Mouse (Mus musculus): ENCODE data around the gene Olfr224. TPM values are rescaled to one million over a fixed set of nuclear protein-coding genes. Genes with fewer than 3 reads are reported as not detected.
"Not testable (repeated sequence)": the region's sequence is repeated elsewhere in the genome, so short reads cannot be mapped to it uniquely, and the experiment has no call there.

Olfr224 gene
- polyA plus RNA-seq, 1 experiment from 2014 or later, result not detected

DNA sequence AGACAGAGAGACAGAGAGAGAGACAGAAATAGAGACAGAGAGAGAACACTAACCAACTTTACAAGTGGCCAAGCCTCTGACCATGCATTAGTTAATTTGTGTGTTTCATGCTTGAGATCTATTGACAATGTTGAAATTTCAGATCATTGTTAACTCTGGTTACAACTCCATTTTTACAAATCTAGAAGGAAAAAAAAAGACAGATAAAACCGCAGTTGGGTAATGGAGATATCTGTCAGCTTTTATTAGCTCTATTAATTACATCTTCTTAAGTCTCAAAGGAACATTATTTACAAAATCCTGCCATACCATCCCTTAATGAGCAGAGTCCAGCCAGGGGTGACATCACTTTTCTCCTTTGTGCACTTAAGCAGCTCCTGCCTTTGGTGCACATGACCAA, 7.1 kb upstream of the Olfr224 start, which contains the start of gene Olfr325:
Gene Olfr325, plus strand, starts transcription at position 301 of the 400 bp plus-strand sequence.
- Histone ChIP-seq H3K4me3 (ENCODE audit: low read depth, low read length) (no peak within 1 kb of the TSS), H3K9me3 (ENCODE audit: control insufficient read depth, low read length) (no peaks in the 10 kb centered on the region), H3K27me3 (ENCODE audit: control insufficient read depth, insufficient read depth, low read length) (no peaks in the 10 kb centered on the region), H3K4me2 (ENCODE audit: low read depth, severe bottlenecking) (no peak within 1 kb of the TSS), H3K9ac (ENCODE audit: low read length) (no peak within 1 kb of the TSS), H3K27ac (replicated peaks; ENCODE audit: low read depth, low read length) (no peak within 1 kb of the TSS), H3K36me3 (ENCODE audit: control insufficient read depth, insufficient read depth, low read length) (no peaks in the 10 kb centered on the region), H3K4me1 (ENCODE audit: control insufficient read depth, insufficient read depth, low read length) (no peaks in the 10 kb centered on the region)
- DNase-seq (ENCODE audit: low spot score), result no peak
- no peak for ATAC-seq (ENCODE audit: insufficient number of reproducible peaks, low FRiP score, low TSS enrichment, low read depth)
- WGBS, result 81% methylated on average over 1 of the region's 1 CpGs

DNA sequence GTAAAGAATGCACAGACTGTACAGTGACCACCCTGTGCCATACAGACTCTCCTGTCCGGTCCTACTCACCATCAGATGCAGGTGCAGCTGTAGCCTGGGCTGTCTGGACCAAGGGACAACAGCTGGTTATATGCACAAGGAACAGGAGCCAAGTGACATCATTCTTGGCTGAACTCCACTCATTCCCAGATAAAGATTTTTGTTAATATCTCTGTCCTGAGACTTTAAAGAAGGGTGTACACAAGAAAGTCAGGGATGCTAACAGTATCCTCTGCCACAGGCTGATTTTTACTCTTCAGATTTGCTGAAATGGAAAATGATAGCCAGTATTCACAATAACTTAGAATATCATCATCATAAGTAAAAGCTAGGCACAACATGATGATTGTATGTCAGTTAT, 14.8 kb downstream of the Olfr224 start, which contains the start of gene Olfr328:
Gene Olfr328, minus strand, starts transcription at position 101 of the 400 bp plus-strand sequence.
- no peaks in the 10 kb centered on the region for H3K9me3 ChIP-seq (ENCODE audit: control insufficient read depth, low read length)
- no peaks in the 10 kb centered on the region for H3K36me3 ChIP-seq (ENCODE audit: control insufficient read depth, insufficient read depth, low read length)
- no peak for ATAC-seq (ENCODE audit: insufficient number of reproducible peaks, low FRiP score, low TSS enrichment, low read depth)
- DNase-seq (ENCODE audit: low spot score), result no peak
- no peaks in the 10 kb centered on the region for H3K27me3 ChIP-seq (ENCODE audit: control insufficient read depth, insufficient read depth, low read length)
- WGBS, result 90% methylated on average over 1 of the region's 1 CpGs
- no peak within 1 kb of the TSS for H3K27ac ChIP-seq (replicated peaks; ENCODE audit: low read depth, low read length)
- no peak within 1 kb of the TSS for H3K9ac ChIP-seq (ENCODE audit: low read length)
- H3K4me2 ChIP-seq (ENCODE audit: low read depth, severe bottlenecking), result no peak within 1 kb of the TSS
- no peaks in the 10 kb centered on the region for H3K4me1 ChIP-seq (ENCODE audit: control insufficient read depth, insufficient read depth, low read length)
- no peak within 1 kb of the TSS for H3K4me3 ChIP-seq (ENCODE audit: low read depth, low read length)

DNA sequence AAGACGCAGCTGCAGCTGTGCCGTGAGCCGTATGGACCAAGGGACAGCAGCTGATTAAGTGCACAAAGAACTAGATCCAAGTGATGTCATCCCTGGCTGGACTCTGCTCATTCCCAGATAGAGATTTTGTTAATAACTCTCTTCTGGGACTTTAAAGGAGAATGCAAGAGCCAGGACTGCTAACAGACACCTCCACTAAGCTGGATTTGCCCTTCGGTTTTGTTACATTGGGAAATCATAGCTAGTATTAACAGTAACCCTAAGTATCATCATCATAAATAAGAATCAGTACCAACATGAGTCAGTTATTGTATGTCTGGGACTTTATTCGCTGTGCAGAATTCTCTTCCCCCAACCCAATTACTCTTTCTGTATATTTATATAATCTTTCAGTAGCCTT, 24.0 kb downstream of the Olfr224 start, which contains the start of gene Olfr329-ps:
Gene Olfr329-ps, minus strand, starts transcription at position 101 of the 400 bp plus-strand sequence.
- no peak for ATAC-seq (ENCODE audit: insufficient number of reproducible peaks, low FRiP score, low TSS enrichment, low read depth)
- Histone ChIP-seq H3K36me3 (ENCODE audit: control insufficient read depth, insufficient read depth, low read length) (no peaks in the 10 kb centered on the region), H3K27ac (replicated peaks; ENCODE audit: low read depth, low read length) (no peak within 1 kb of the TSS), H3K9me3 (ENCODE audit: control insufficient read depth, low read length) (no peaks in the 10 kb centered on the region), H3K4me2 (ENCODE audit: low read depth, severe bottlenecking) (no peak within 1 kb of the TSS), H3K9ac (ENCODE audit: low read length) (no peak within 1 kb of the TSS), H3K27me3 (ENCODE audit: control insufficient read depth, insufficient read depth, low read length) (no peaks in the 10 kb centered on the region), H3K4me3 (ENCODE audit: low read depth, low read length) (no peak within 1 kb of the TSS), H3K4me1 (ENCODE audit: control insufficient read depth, insufficient read depth, low read length) (no peaks in the 10 kb centered on the region)
- 83% methylated on average over 5 of the region's 5 CpGs for WGBS
- DNase-seq (ENCODE audit: low spot score), result no peak

DNA sequence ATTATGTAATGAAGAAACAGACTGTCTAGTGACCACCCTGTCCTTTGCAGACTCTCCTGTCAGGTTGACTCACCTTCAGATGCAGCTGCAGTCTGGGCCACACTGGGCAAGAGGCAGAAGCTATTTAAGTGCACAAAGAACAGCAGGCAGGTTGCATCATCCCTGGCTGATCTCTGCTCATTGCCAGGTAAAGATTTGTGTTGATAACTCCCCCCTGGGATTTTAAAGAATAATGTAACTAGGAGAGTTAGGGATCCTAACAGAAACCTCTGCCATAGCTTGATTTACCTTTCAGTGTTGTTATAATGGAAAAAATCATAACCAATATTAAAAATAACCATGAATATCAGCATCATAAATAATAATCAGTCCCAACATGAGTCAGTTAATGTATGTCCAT, 35.6 kb downstream of the Olfr224 start, which contains the start of gene Olfr330:
Gene Olfr330, minus strand, starts transcription at position 101 of the 400 bp plus-strand sequence.
- ATAC-seq (ENCODE audit: insufficient number of reproducible peaks, low FRiP score, low TSS enrichment, low read depth); H3K36me3 ChIP-seq (ENCODE audit: control insufficient read depth, insufficient read depth, low read length); H3K4me2 ChIP-seq (ENCODE audit: low read depth, severe bottlenecking); H3K27ac ChIP-seq (replicated peaks; ENCODE audit: low read depth, low read length); H3K4me3 ChIP-seq (ENCODE audit: low read depth, low read length); H3K9me3 ChIP-seq (ENCODE audit: control insufficient read depth, low read length); H3K27me3 ChIP-seq (ENCODE audit: control insufficient read depth, insufficient read depth, low read length); H3K4me1 ChIP-seq (ENCODE audit: control insufficient read depth, insufficient read depth, low read length); DNase-seq (ENCODE audit: low spot score); H3K9ac ChIP-seq (ENCODE audit: low read length): not testable (repeated sequence)

DNA sequence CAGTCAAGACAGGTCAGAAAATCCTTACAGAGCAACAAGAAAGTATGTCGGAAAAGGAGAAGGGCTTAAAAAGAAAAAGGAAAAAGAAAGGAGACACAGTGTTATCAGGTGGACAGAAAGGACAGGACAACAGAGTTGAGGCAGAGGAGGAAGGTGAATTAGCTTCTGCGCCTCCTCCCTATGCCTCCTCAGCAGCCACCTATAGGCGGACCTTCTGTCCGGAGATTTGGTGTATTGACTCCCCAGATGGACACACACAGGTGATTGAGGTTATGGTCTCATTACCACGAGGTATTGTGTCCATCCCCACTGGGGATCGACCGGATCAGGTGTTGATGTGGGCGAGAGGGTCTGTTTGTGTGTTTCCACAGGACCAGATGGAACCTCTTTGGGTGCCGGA, 50.6 kb downstream of the Olfr224 start:
- DNase-seq (ENCODE audit: low spot score); H3K4me3 ChIP-seq (ENCODE audit: low read depth, low read length); H3K4me2 ChIP-seq (ENCODE audit: low read depth, severe bottlenecking); H3K4me1 ChIP-seq (ENCODE audit: control insufficient read depth, insufficient read depth, low read length); H3K36me3 ChIP-seq (ENCODE audit: control insufficient read depth, insufficient read depth, low read length); H3K9ac ChIP-seq (ENCODE audit: low read length); H3K9me3 ChIP-seq (ENCODE audit: control insufficient read depth, low read length); ATAC-seq (ENCODE audit: insufficient number of reproducible peaks, low FRiP score, low TSS enrichment, low read depth); H3K27ac ChIP-seq (replicated peaks; ENCODE audit: low read depth, low read length); H3K27me3 ChIP-seq (ENCODE audit: control insufficient read depth, insufficient read depth, low read length): not testable (repeated sequence)
- 89% methylated on average over 7 of the region's 9 CpGs for WGBS

DNA sequence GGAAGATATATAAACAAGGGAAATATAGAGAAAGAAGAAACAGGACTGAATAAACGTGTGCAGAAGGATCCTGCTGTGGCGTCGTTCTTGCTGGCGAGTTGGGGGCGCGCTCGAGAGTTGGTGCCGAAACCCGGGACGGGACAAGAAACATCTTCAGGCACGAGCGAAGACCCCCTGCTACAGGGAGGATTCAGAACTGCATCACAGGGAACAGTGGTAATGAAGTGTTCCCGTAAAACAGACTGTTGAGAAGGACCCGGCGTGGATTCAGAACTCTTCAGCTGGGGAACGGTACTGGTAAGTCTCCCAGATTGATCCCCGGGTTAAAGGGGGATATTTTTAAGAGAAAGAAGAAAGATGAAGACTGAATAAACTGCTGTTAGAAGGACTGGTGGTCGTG, 51.4 kb downstream of the Olfr224 start:
- H3K27ac ChIP-seq (replicated peaks; ENCODE audit: low read depth, low read length); H3K4me1 ChIP-seq (ENCODE audit: control insufficient read depth, insufficient read depth, low read length); H3K4me3 ChIP-seq (ENCODE audit: low read depth, low read length); H3K36me3 ChIP-seq (ENCODE audit: control insufficient read depth, insufficient read depth, low read length); H3K4me2 ChIP-seq (ENCODE audit: low read depth, severe bottlenecking); H3K9ac ChIP-seq (ENCODE audit: low read length); ATAC-seq (ENCODE audit: insufficient number of reproducible peaks, low FRiP score, low TSS enrichment, low read depth); H3K9me3 ChIP-seq (ENCODE audit: control insufficient read depth, low read length); DNase-seq (ENCODE audit: low spot score); H3K27me3 ChIP-seq (ENCODE audit: control insufficient read depth, insufficient read depth, low read length): not testable (repeated sequence)
- 90% methylated on average over 17 of the region's 18 CpGs for WGBS

Other genes starting within 250 kb of the Olfr224 start
- 24.6 and 28.2 TPM in 2 replicates for gene Zfp672, start 240.2 kb downstream of the Olfr224 start, polyA plus RNA-seq (2014; fragmentation: Nextera tagmentation; extraction: Ambion mirVana)
- 27.0 and 27.7 TPM in 2 replicates for gene Sh3bp5l, start 239.8 kb downstream of the Olfr224 start, polyA plus RNA-seq (2014; fragmentation: Nextera tagmentation; extraction: Ambion mirVana)
- not detected in 2 replicates for gene Lypd8, start 191.5 kb downstream of the Olfr224 start, polyA plus RNA-seq (2014; fragmentation: Nextera tagmentation; extraction: Ambion mirVana)
- 0.28 TPM in 1 of 2 replicates, not detected in the other for gene 1810065E05Rik, start 149.4 kb downstream of the Olfr224 start, polyA plus RNA-seq (2014; fragmentation: Nextera tagmentation; extraction: Ambion mirVana)
- not detected in 2 replicates for gene Gm12253, start 138.0 kb downstream of the Olfr224 start, polyA plus RNA-seq (2014; fragmentation: Nextera tagmentation; extraction: Ambion mirVana)
- gene Lypd9, start 117.6 kb downstream of the Olfr224 start, polyA plus RNA-seq (2014; fragmentation: Nextera tagmentation; extraction: Ambion mirVana), result not detected in 2 replicates
- not detected in 2 replicates for gene Olfr30, start 108.3 kb downstream of the Olfr224 start, polyA plus RNA-seq (2014; fragmentation: Nextera tagmentation; extraction: Ambion mirVana)
- not detected in 2 replicates for gene Olfr332, start 78.0 kb downstream of the Olfr224 start, polyA plus RNA-seq (2014; fragmentation: Nextera tagmentation; extraction: Ambion mirVana)
- gene Olfr331, start 68.0 kb downstream of the Olfr224 start, polyA plus RNA-seq (2014; fragmentation: Nextera tagmentation; extraction: Ambion mirVana), result not detected in 2 replicates
- gene Olfr330, start 35.7 kb downstream of the Olfr224 start, polyA plus RNA-seq (2014; fragmentation: Nextera tagmentation; extraction: Ambion mirVana), result not detected in 2 replicates
- not detected in 2 replicates for gene Olfr329-ps, start 24.1 kb downstream of the Olfr224 start, polyA plus RNA-seq (2014; fragmentation: Nextera tagmentation; extraction: Ambion mirVana)
- 0.09 TPM in 1 of 2 replicates, not detected in the other for gene Olfr328, start 14.9 kb downstream of the Olfr224 start, polyA plus RNA-seq (2014; fragmentation: Nextera tagmentation; extraction: Ambion mirVana)
- gene Olfr325, start 7.2 kb upstream of the Olfr224 start, polyA plus RNA-seq (2014; fragmentation: Nextera tagmentation; extraction: Ambion mirVana), result not detected in 2 replicates
- gene Olfr324, start 24.6 kb upstream of the Olfr224 start, polyA plus RNA-seq (2014; fragmentation: Nextera tagmentation; extraction: Ambion mirVana), result not detected in 2 replicates
- not detected in 2 replicates for gene 2210407C18Rik, start 45.5 kb upstream of the Olfr224 start, polyA plus RNA-seq (2014; fragmentation: Nextera tagmentation; extraction: Ambion mirVana)
- gene Olfr323, start 59.9 kb upstream of the Olfr224 start, polyA plus RNA-seq (2014; fragmentation: Nextera tagmentation; extraction: Ambion mirVana), result not detected in 2 replicates
- gene Trim58, start 69.9 kb upstream of the Olfr224 start, polyA plus RNA-seq (2014; fragmentation: Nextera tagmentation; extraction: Ambion mirVana), result 0.08 and 0.38 TPM in 2 replicates
- gene Olfr322, start 88.2 kb upstream of the Olfr224 start, polyA plus RNA-seq (2014; fragmentation: Nextera tagmentation; extraction: Ambion mirVana), result not detected in 2 replicates
- not detected in 2 replicates for gene Olfr320, start 110.5 kb upstream of the Olfr224 start, polyA plus RNA-seq (2014; fragmentation: Nextera tagmentation; extraction: Ambion mirVana)
- gene Olfr319, start 128.6 kb upstream of the Olfr224 start, polyA plus RNA-seq (2014; fragmentation: Nextera tagmentation; extraction: Ambion mirVana), result not detected in 2 replicates
- gene Olfr318, start 153.5 kb upstream of the Olfr224 start, polyA plus RNA-seq (2014; fragmentation: Nextera tagmentation; extraction: Ambion mirVana), result not detected in 2 replicates
- 0.07 TPM in 1 of 2 replicates, not detected in the other for gene Olfr317, start 168.7 kb upstream of the Olfr224 start, polyA plus RNA-seq (2014; fragmentation: Nextera tagmentation; extraction: Ambion mirVana)
- gene Olfr316, start 182.2 kb upstream of the Olfr224 start, polyA plus RNA-seq (2014; fragmentation: Nextera tagmentation; extraction: Ambion mirVana), result not detected in 2 replicates
- not detected in 2 replicates for gene Olfr315, start 202.6 kb upstream of the Olfr224 start, polyA plus RNA-seq (2014; fragmentation: Nextera tagmentation; extraction: Ambion mirVana)
- not detected in 2 replicates for gene Olfr314, start 212.4 kb upstream of the Olfr224 start, polyA plus RNA-seq (2014; fragmentation: Nextera tagmentation; extraction: Ambion mirVana)
- gene Fam183b, start 231.4 kb upstream of the Olfr224 start, polyA plus RNA-seq (2014; fragmentation: Nextera tagmentation; extraction: Ambion mirVana), result not detected in 2 replicates
- not detected in 2 replicates for gene Olfr313, start 244.4 kb upstream of the Olfr224 start, polyA plus RNA-seq (2014; fragmentation: Nextera tagmentation; extraction: Ambion mirVana)

All from limb, embryonic 11.5 days (tissue).